Mouse (Mus musculus): ENCODE data around the gene Cacnb1.

Gene Cacnb1

DNA sequence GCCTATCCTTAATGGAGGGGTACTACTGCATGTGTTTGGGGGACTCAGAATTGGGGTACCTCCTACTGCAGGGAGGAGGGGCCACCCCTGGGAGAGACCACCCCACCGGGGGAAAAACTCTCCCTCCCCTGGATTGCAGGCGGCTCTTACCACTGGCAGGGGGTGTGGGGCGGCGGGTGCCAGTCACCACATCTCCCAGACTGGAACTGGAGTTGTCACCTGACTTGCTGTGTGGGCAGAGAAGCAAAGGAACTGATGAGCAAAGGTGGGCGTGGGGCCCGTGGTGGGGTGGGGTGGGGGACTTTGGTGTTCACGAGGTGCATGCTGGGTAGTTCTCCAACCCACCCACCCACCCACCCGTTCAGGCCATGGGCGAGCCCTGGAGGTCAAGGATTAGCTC lies 11.1 kb downstream of the Cacnb1 start:
- DNase-seq (ENCODE audit: low spot score in 2 of 2) = no peak

DNA sequence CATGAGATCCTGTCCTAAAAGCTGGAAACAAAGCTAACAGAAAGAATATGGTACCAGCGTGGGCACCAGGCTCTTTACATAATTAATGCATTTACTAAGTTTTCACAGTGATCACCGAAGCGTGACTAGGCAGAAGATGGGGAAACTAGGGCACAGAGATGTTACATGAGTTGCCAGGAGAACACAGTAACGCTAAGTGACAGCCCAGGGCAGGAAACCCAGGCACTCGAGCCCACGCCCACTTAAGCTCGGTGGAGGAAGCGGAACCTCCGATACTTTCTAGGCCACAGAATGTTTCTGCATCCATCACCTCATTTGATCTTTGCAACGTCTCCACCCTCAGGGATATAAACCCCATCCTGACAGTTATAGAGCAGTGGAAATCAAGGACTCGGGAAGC lies 14.7 kb downstream of the Cacnb1 start:
- DNase-seq (ENCODE audit: low spot score in 2 of 2) = no peak

DNA sequence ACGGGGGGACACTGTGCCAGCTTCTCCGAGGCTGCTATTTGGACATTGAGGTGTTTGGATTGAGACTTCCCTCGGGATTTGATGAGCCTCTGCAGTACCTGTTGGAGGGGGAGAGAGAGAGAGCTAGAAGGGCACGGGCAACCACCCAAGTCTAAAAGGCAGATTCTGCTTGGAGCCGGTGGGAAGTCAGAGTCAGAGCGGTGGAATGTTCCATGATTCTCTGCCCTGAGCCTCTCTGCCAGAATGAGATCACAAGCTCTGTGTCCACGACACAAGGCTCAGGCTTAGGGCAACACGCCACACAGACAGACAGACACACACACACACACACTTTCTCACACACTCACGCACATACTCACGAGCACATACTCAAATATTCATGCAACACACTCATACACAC lies 17.1 kb downstream of the Cacnb1 start:
- DNase-seq (ENCODE audit: low spot score in 2 of 2) = peak in 1 of 2 experiments; percentile 45

GRCm38 (mm10) chr11:98005076-98005475 lies 17.8 kb downstream of the Cacnb1 start:
- no peak for DNase-seq (ENCODE audit: low spot score in 2 of 2)

DNA sequence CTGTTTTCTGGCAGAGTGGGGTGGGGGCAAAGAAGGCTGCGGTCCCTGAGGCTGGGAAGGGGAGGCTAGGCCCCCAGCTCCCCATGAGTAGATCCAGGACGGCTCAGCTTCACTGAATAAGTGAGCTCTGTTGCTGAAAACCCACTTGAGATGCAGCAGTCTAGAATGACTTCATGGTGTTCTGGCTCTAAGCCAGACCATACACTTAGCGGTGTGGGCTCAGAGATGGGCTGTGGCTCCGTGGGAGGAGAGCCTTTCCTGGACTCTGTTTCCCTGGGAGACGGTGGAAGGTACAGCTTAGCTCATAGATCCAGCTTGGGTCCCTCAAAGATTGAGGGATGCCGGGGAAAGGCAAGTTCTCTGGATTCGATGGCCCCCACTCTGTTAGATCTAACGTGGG lies 18.7 kb downstream of the Cacnb1 start:
- DNase-seq (ENCODE audit: low spot score in 2 of 2) = no peak

- DNase-seq (ENCODE audit: low spot score in 2 of 2) = no peak
Measured at GRCm38 (mm10) chr11:98003171-98003671, 19.6 kb downstream of the Cacnb1 start.

DNA sequence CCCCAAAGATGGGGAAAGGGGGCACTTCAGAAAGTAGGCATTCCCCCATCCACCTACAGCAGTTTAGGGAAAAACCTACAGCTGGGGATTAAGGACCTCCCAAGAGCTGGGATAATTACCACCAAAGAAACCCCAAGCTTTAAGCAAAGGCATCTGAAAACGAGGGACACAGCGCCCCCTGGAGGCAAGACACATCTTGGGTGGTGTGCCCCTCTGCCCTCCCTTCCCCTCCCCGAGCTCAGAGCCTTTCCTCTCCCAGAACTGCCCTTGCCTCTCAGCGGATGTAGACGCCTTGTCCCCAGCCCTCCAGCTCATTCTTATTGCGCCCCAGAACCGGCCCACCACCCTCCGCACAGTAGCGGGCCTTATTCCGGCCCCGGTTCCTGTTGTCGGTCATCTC lies 20.2 kb downstream of the Cacnb1 start:
- peak in 1 of 2 experiments; percentile 61 for DNase-seq (ENCODE audit: low spot score in 2 of 2)

DNA sequence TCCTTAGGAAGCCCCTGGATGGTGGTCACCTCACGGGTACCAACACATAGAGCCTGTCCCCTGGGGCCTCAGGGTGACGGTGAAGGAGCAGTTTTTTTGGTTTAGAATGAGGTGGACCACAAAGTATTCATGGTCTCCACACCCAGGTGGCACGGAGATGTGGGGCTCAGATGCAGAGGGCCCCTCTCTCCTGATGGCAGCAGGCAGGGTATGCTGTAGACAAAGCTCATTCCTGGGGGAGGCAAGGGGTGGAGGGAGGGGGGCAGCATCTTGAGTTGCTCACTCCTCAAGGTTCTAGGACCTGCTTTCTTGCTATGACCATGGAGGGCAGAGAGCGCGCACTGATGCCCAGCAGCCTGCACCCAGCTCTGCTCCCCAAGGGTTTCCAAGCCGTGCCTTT lies 20.8 kb downstream of the Cacnb1 start:
- DNase-seq (ENCODE audit: low spot score in 2 of 2) = no peak

DNA sequence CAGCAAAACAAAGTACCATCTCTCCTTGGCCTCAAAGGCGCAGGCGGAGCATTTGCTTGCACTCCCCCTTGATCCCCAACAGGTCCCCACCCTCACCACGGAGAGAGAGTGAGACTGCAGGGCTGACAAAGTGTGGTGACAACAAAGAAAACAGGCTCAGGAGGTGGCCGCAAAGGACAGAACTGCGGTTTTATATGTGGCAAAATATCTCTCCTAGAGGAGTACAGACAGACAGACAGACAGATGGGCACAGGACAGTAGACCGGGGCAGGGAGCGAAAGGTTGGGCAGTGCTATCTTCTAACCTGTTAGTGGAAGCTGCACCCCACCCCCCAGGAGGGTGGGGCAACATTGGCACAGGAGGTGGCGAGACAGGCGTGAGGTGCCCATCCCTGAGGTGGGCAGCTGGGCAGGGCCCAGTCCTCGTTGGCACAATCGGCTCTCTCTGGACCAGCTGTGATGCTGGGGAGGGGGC lies 21.4 kb downstream of the Cacnb1 start:
- DNase-seq (ENCODE audit: low spot score in 2 of 2) = no peak

GRCm38 (mm10) chr11:98000378-98001140 lies 22.3 kb downstream of the Cacnb1 start:
- no peak for DNase-seq (ENCODE audit: low spot score in 2 of 2)

DNA sequence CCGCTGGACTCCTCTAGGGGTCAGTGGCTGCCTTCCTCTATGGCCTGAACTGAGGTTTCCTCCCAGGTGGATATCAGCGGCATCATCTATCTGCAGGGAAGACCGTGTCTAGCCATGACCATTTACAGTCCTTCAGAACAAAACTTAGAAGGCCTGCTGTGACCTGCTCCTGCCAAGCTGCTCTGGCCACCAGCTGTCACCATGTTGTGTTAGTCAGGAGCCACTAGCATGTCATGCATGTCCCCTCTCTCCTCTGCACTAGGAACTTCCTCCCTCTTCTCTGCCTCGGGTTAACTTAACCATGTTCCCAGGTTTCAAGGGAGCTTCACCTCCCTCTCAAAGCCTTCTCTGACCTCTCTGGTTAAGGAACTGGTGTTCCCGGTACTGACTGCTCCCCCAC lies 23.1 kb downstream of the Cacnb1 start:
- no peak for DNase-seq (ENCODE audit: low spot score in 2 of 2)

GRCm38 (mm10) chr11:97998898-97999608 lies 23.8 kb downstream of the Cacnb1 start:
- DNase-seq (ENCODE audit: low spot score in 2 of 2) = no peak

GRCm38 (mm10) chr11:97998074-97998793 lies 24.6 kb downstream of the Cacnb1 start:
- no peak for DNase-seq (ENCODE audit: low spot score in 2 of 2)

DNA sequence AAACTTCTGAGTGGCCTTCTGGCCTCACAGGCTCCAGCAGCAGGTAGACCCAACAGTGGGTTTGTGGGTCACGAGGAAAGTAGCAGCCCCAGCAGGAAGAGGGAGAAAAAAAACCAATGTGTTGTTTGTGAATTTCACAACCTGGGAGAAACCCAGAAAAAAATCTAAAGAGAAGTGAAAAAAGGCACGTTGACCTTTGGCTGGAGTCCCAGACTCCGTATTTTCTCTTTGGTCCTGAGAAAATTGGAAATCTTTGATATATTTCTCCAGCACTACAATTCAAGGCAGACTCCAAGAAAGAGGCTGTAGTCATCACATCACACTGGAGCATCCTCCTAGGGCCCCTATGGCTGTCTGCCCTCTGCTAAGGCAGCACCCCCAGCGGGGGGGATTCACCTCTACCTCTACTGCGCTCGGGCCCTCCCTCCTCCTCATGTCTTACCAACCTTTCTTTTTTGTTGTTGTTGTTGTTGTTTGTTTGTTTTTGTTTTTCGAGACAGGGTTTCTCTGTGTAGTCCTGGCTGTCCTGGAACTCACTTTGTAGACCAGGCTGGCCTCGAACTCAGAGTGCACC lies 25.4 kb downstream of the Cacnb1 start:
- no peak for DNase-seq (ENCODE audit: low spot score in 2 of 2)

DNA sequence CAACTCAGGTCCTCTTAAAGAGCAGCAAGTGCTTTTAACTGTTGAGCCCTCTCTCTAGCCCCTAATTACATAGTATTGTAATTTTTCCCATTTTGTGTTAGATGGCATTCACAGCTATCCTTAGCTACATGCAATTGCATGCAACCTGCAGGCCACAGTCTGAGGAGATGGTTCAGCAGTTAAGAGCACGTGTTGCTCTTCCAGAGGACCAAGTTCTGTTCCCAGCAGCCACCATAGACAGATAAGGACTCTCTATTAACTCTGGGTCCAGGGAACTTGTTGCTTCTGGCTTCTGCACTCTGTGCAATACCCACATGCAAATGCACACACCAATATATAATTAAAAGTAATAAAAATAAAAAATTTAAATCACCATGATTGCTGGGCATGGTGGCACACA lies 26.1 kb downstream of the Cacnb1 start:
- no peak for DNase-seq (ENCODE audit: low spot score in 2 of 2)

- peak in 1 of 2 experiments; percentile 30 for DNase-seq (ENCODE audit: low spot score in 2 of 2)
Measured at GRCm38 (mm10) chr11:97995564-97996288, 27.1 kb downstream of the Cacnb1 start, which contains the start of gene Arl5c. TSS of gene Arl5c (minus strand) at chr11:97996181.

DNA sequence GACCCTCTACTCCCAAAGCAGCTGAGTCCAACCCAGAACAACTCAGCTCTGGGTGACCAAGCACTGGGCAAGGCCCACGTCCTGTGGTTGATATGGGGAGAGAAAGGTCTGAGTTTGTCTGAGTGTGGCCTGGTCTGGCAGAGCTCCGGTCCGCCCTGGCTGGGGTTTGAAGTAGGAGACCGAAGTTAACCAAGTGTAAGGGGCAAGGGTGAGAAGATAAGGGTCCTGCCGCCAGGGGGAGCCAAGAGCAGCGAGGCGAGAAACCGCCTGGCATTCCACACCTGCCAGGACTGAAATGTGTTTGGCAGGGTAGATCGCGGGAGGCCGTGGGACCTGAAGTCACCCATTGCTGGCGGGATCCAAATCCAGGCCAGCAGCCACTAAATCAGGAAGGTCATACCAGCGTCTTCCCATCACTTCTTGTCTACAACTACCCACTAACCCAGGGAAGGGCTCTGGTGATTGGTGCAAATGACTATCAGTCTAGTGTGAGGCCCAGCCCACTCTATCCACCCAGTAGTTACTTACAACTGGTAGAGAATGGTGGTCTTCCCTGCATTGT lies 28.2 kb downstream of the Cacnb1 start:
- peak; percentile 75 to 80 for DNase-seq (ENCODE audit: low spot score in 2 of 2)

- peak; percentile 75 to 86 for DNase-seq (ENCODE audit: low spot score in 2 of 2)
Measured at GRCm38 (mm10) chr11:97988530-97989096, 34.2 kb downstream of the Cacnb1 start.

- DNase-seq (ENCODE audit: low spot score in 2 of 2) = peak; percentile 95 to 96
Measured at GRCm38 (mm10) chr11:97987551-97988526, 35.0 kb downstream of the Cacnb1 start.
